Mouse (Mus musculus) limb, embryonic 13.5 days (tissue): ENCODE data around the gene Tgds. TPM values are rescaled to one million over a fixed set of nuclear protein-coding genes. Genes with fewer than 3 reads are reported as not detected.
"Not testable (repeated sequence)": the region's sequence is repeated elsewhere in the genome, so short reads cannot be mapped to it uniquely, and the experiment has no call there.

Experiments used
- ATAC-seq: fragments of 200-750 bp; cut with Nextera tagmentation; 2 replicates; pipeline ENCODE4 v1.8.0; 2017; ENCODE audit warnings: low read depth, moderate number of reproducible peaks, moderate TSS enrichment; ENCODE audit not compliant: low FRiP score
- H3K27ac ChIP-seq: fragments of 300-500 bp; sonication (generic); 2 replicates; pipeline ENCODE4 v1.5.1; 2015; ENCODE audit warnings: inconsistent platforms, mild to moderate bottlenecking, moderate library complexity
- H3K27me3 ChIP-seq: fragments of 300-500 bp; sonication (generic); 2 replicates; pipeline ENCODE4 v1.6.1; 2015; ENCODE audit warnings: mild to moderate bottlenecking, inconsistent platforms
- H3K36me3 ChIP-seq: fragments of 300-500 bp; sonication (generic); 2 replicates; pipeline ENCODE4 v1.6.1; 2015; ENCODE audit warnings: inconsistent platforms, mild to moderate bottlenecking, moderate library complexity
- H3K4me1 ChIP-seq: fragments of 300-500 bp; sonication (generic); 2 replicates; pipeline ENCODE4 v1.6.1; 2015; ENCODE audit warnings: inconsistent platforms
- H3K4me2 ChIP-seq: fragments of 300-500 bp; sonication (generic); replicated peaks from 2 replicates; pipeline ENCODE4 v1.6.1; 2015; ENCODE audit warnings: inconsistent platforms, mild to moderate bottlenecking, moderate library complexity
- H3K4me3 ChIP-seq: fragments of 300-500 bp; sonication (generic); 2 replicates; pipeline ENCODE4 v1.5.1; 2015; ENCODE audit warnings: moderate library complexity, mild to moderate bottlenecking, inconsistent platforms
- H3K9ac ChIP-seq: fragments of 300-500 bp; sonication (generic); 2 replicates; pipeline ENCODE4 v1.6.1; 2015; ENCODE audit warnings: mild to moderate bottlenecking, inconsistent platforms
- H3K9me3 ChIP-seq: fragments of 300-500 bp; sonication (generic); 2 replicates; pipeline ENCODE4 v1.6.1; 2016; ENCODE audit warnings: inconsistent platforms
- WGBS: fragments of 180-500 bp; shearing (Covaris S2); methylation state at CpG from one replicate; pipeline ENCODE4 v1.1.7; 2015; 5-methylcytosine and 5-hydroxymethylcytosine counted together
- polyA plus RNA-seq: library from polyadenylated mRNA; unstranded; fragments of >200 nt; fragmentation: Nextera tagmentation; extraction: Ambion mirVana; gene quantifications from 2 replicates; pipeline ENCODE4 v1.2.1, GENCODE M21; 2015

Gene Tgds
- polyA plus RNA-seq, 1 experiment from 2014 or later = 38.8 TPM

DNA sequence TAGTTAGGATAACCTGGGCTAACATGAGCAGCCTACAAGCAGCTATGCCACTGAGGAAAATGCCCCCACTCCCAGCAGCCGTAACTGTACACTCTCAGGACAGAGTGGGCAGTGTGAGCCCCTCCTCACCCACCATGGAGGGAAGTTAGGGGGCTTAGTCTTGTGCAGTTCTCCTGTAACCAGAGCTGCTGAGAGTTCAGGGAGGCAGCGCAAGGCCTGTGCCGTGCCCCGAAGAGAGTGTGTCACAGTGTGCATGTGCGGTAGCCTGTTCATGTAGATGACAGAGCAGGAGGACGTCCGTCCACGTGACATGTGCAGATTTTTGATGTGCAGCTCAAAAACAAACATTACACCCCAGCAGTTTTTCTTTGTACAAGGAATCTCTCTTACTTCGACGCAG is 24.2 kb upstream of the Tgds start:
- H3K36me3 ChIP-seq = peaks cover 83% of the 10 kb centered on the region
- WGBS = 86% methylated on average over 10 of the region's 10 CpGs

DNA sequence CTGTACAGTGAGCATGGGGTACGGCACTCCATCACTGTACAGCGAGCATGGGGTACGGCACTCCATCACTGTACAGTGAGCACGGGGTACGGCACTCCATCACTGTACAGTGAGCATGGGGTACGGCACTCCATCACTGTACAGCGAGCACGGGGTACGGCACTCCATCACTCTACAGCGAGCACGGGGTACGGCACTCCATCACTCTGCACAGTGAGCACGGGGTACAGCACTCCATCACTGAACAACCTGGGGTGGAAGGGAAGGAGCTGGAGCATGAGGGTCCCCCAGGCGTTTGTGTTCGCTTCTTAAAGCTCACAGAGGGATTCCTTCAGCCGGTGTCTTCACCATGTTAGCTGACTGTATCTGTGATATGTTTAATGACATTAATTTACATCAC is 23.5 kb upstream of the Tgds start:
- WGBS = 96% methylated on average over 16 of the region's 16 CpGs
- H3K27me3 ChIP-seq, H3K4me1 ChIP-seq, H3K9ac ChIP-seq, H3K4me2 ChIP-seq, H3K4me3 ChIP-seq, H3K27ac ChIP-seq, ATAC-seq, H3K9me3 ChIP-seq: not testable (repeated sequence)
- peaks cover 76% of the 10 kb centered on the region for H3K36me3 ChIP-seq

More for the DNA sequence above, 24.2 kb upstream of the Tgds start:
- H3K27ac ChIP-seq = no peak overlapping the region
- H3K9ac ChIP-seq = no peak overlapping the region
- H3K4me2 ChIP-seq = no peak overlapping the region
- H3K4me3 ChIP-seq = no peak overlapping the region
- no peaks in the 10 kb centered on the region for H3K27me3 ChIP-seq
- no peaks in the 10 kb centered on the region for H3K9me3 ChIP-seq
- H3K4me1 ChIP-seq = no peaks in the 10 kb centered on the region
- ATAC-seq = no peak

DNA sequence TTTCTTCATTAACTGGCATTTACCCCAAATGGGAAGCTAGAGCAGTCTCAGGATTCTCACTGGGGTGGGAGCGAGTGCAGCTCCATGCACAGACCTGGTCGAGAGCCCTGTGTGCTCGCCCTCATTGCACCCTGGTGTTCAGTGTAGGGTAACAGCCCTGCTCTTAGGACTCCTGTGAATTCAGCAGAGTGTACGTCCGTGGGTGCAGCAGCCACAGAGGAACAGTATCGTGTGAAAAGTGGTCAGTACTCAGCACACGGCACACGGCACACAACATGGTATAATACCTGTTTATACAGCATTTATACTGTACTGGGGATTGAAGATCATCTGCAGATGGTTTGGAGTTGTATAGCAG is 19.7 kb upstream of the Tgds start:
- no peaks in the 10 kb centered on the region for H3K9me3 ChIP-seq
- H3K27me3 ChIP-seq = no peaks in the 10 kb centered on the region
- H3K4me3 ChIP-seq = no peak overlapping the region
- no peak overlapping the region for H3K4me2 ChIP-seq
- no peak for ATAC-seq
- H3K4me1 ChIP-seq = no peaks in the 10 kb centered on the region
- WGBS = 93% methylated on average over 8 of the region's 8 CpGs
- H3K27ac ChIP-seq = no peak overlapping the region
- H3K36me3 ChIP-seq = peaks cover 66% of the 10 kb centered on the region
- H3K9ac ChIP-seq = no peak overlapping the region

DNA sequence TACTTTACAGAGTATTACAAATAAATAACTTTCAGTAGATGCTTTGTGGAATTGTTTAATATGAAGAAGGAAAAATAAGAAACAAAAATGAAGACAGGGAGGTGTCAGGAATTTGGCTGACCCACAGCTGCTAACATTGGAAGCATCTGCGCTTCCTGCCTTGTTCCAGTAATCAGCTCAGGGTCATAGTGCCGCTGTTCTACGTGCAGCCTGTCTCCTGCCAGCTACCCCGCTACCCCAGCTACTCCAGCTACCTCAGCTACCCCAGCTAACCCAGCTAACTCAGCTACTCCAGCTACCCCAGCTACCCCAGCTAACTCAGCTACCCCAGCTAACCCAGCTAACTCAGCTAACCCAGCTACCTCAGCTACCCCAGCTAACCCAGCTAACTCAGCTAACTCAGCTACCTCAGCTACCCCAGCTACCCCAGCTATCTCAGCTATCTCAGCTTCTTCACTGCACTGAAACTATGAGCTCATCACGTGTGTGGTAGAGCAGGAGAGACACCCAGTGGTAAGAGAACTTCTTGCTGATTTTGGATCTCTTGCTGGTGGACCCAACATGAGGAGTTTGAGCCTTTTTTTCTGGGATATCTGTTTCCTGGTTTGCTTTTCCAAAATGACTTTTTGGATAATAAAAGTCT is 19.2 kb upstream of the Tgds start:
- 77% methylated on average over 5 of the region's 5 CpGs for WGBS
- Histone ChIP-seq H3K4me2 (no peak overlapping the region), H3K9me3 (no peaks in the 10 kb centered on the region), H3K27ac (no peak overlapping the region), H3K27me3 (no peaks in the 10 kb centered on the region), H3K36me3 (peaks cover 69% of the 10 kb centered on the region), H3K4me1 (no peaks in the 10 kb centered on the region), H3K4me3 (no peak overlapping the region), H3K9ac (no peak overlapping the region)
- ATAC-seq = no peak

DNA sequence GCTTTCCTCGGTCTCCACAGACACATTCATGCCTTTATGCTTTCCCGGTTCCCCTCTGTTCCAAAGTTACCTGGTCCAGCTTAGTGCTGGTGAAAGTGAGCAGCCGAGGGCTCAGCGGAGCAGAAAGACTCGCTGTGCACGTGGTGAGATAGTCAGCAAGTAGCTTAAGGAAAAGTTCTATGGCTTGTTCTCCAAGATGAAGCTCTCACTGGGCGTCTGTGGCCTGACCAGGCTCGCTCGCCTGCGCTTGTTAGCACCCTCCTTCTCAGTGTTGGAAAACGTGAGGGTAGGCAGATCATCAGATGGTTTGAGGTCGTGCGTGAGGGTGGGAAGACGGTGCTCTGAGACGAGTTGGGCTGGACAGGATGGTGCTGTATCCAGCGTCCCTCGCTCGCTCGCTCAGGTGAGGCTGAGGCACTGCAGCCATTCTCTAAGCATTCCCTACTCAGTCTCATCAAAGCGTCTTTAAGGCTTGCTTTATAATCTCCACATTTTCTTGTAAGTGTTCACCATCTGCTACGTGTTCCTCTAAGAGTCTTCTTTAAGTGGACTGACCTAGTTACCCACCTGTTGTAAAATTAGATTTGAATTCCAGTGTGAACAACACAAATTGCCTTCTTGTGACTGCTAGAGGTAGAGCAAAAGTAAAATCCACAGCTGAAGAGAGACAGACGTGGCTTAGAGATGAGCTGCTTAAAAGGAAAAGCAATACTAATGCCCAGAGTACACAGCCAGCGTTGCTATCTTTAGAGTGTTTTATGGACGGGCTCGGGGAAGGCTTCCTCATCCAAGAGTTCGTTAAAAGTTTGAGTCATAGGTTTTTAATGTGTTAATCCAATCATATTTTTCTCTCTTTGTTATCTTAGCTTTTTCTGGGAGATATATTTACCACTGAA is 18.3 kb upstream of the Tgds start:
- no peak overlapping the region for H3K4me2 ChIP-seq
- no peaks in the 10 kb centered on the region for H3K27me3 ChIP-seq
- no peaks in the 10 kb centered on the region for H3K9me3 ChIP-seq
- 87% methylated on average over 26 of the region's 26 CpGs for WGBS
- no peak overlapping the region for H3K9ac ChIP-seq
- no peaks in the 10 kb centered on the region for H3K4me1 ChIP-seq
- ATAC-seq = no peak
- no peak overlapping the region for H3K27ac ChIP-seq
- peaks cover 66% of the 10 kb centered on the region for H3K36me3 ChIP-seq
- no peak overlapping the region for H3K4me3 ChIP-seq

DNA sequence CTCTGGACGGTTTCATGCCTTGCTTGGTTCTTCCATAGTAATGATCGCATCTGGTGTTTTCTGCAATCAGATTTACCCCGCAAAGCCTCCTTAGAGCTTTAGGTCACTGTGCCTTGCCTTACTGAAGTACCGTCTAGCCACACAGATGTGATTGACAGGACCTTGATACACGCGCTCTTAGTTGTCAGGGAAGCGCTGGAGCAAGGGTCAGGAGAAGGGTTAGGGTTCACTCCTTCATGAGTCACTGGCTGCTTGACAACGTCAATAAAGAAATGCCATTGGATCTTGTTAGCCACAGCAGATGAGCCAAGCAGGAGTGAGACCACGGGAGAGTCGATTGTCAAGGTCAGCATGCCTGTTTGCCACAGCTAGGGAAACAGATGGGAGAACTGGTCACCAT is 16.0 kb upstream of the Tgds start:
- Histone ChIP-seq H3K4me2 (no peak overlapping the region), H3K4me1 (no peaks in the 10 kb centered on the region), H3K4me3 (no peak overlapping the region), H3K9me3 (no peaks in the 10 kb centered on the region), H3K9ac (no peak overlapping the region), H3K27ac (no peak overlapping the region), H3K27me3 (no peaks in the 10 kb centered on the region), H3K36me3 (peaks cover 50% of the 10 kb centered on the region)
- ATAC-seq = no peak
- 89% methylated on average over 10 of the region's 10 CpGs for WGBS

DNA sequence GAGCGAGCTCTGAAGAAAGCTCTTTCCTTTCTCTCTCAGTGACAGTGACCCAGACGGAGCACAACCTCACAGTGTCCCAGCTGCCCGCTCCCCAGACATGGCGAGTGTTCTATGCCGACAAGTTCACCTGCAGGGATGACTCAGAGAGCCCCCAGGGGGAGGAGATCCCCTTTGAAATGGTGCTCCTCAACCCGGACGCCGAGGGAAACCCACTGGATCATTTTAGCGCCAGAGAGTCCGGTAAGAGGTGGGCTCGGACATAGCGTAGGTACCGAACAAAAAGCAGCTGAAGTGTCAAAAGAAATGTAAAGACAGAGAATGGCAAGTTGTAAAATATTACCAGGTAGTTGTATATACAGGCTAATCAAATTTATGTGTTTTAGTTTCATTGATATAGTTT is 15.5 kb upstream of the Tgds start:
- no peak overlapping the region for H3K4me2 ChIP-seq
- peaks cover 49% of the 10 kb centered on the region for H3K36me3 ChIP-seq
- H3K9me3 ChIP-seq = no peaks in the 10 kb centered on the region
- ATAC-seq = no peak
- no peak overlapping the region for H3K27ac ChIP-seq
- no peak overlapping the region for H3K9ac ChIP-seq
- no peak overlapping the region for H3K4me3 ChIP-seq
- H3K4me1 ChIP-seq = no peaks in the 10 kb centered on the region
- H3K27me3 ChIP-seq = no peaks in the 10 kb centered on the region
- WGBS = 92% methylated on average over 13 of the region's 13 CpGs

DNA sequence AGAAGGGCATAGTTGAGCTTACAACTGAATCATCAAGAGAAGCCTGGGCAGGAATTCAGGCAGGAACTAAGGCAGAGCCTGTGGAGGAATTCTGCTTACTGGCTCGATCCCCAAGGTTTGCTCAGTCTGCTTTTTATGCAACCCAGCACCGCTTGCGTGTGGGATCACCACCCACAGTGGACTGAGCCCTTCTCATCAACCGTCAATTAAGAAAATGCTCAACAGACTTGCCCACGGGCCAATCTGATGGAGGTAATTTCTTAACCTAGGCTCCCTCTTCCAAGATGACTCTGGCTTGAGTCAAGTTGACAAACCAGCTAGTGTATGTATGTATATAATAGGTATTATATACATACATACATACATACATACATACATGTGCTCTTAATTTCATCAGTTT is 9.7 kb upstream of the Tgds start:
- WGBS = 93% methylated on average over 5 of the region's 5 CpGs
- ATAC-seq = no peak

DNA sequence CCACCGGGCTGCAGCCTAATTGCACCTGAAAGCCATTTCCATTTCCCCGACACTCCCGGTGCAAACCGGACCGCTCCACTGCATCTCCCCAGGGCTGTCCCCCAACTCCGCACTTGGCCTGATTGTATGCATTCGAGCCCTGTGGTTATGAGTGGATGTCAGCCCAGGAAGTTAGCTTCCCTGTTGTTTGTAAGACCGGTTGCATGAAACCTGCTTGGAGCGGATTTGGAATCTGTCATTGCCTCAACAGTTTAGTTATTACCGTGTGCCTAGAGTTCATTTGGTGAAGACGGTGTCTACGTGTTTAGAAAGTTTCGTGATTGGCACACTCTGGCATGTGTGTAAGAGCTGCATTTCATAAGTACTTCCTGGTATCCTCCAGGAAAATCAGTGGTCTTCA is 4.9 kb upstream of the Tgds start:
- ATAC-seq = no peak

More for the DNA sequence above, 9.7 kb upstream of the Tgds start:
- H3K9me3 ChIP-seq = no peaks in the 10 kb centered on the region
- H3K4me2 ChIP-seq = no peak overlapping the region
- peaks cover 9% of the 10 kb centered on the region for H3K4me1 ChIP-seq
- peaks cover 58% of the 10 kb centered on the region for H3K36me3 ChIP-seq
- H3K4me3 ChIP-seq = no peak overlapping the region
- no peaks in the 10 kb centered on the region for H3K27me3 ChIP-seq
- H3K27ac ChIP-seq = no peak overlapping the region
- no peak overlapping the region for H3K9ac ChIP-seq

DNA sequence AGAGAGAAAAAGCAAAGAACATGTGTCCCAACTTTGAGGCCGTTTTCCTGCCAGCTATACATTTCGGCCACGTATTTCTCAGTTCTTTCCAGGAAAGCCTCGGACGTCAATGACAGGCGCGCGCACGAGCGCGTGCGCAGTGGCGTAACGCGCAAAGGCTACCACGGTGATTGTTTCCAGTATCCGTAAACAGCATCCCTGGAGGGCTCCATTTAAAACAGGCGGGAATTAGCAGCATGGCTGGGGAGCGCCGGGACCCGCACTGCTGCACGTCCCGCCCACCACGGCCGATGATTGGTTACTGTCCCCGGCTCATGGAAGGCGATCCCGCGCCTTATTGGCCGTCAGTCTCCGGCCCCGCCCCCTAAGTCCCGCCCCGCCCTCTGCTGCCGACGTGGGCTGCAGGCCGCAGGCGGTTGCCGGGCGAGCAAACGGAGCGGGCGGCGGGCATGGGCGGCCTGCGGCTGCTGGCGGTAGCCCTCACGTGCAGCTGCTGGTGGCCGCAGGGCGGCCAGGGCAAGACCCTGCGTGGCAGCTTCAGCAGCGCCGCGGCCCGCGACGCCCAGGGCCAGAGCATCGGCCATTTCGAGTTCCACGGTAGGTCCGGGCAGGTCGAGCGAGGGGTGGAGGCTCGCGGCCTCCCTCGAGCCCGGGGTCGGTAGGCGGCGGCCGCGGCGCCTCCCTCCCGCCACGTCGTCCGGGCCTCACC is 4.3 kb upstream of the Tgds start, which contains the start of gene Gpr180:
Gene Gpr180 (plus strand): TSS at position 415 of the 709 bp plus-strand sequence.
- Histone ChIP-seq H3K4me1 (peaks cover 18% of the 10 kb centered on the region), H3K9me3 (no peaks in the 10 kb centered on the region), H3K27me3 (0 out of 2 replicates have a peak, but pooled peaks cover 4% of the 10 kb centered on the region), H3K4me2 (peak within 1 kb of the TSS; percentile 80), H3K27ac (0 out of 2 replicates have a peak within 1 kb of the TSS, but pooled peaks have one; percentile 28), H3K4me3 (peak within 1 kb of the TSS; percentile 85), H3K36me3 (peaks cover 30% of the 10 kb centered on the region), H3K9ac (peak within 1 kb of the TSS; percentile 92)
- under 1% methylated on average over 60 of the region's 77 CpGs for WGBS
- peak; percentile 97 for ATAC-seq

More for the DNA sequence above, 4.9 kb upstream of the Tgds start:
- Histone ChIP-seq H3K4me1 (peaks cover 17% of the 10 kb centered on the region), H3K4me3 (peak overlapping the region; percentile 85), H3K36me3 (peaks cover 35% of the 10 kb centered on the region), H3K4me2 (peak overlapping the region; percentile 80), H3K27ac (no peak overlapping the region), H3K27me3 (0 out of 2 replicates have a peak, but pooled peaks cover 4% of the 10 kb centered on the region), H3K9me3 (no peaks in the 10 kb centered on the region), H3K9ac (peak overlapping the region; percentile 92)
- 1% methylated on average over 13 of the region's 13 CpGs for WGBS

DNA sequence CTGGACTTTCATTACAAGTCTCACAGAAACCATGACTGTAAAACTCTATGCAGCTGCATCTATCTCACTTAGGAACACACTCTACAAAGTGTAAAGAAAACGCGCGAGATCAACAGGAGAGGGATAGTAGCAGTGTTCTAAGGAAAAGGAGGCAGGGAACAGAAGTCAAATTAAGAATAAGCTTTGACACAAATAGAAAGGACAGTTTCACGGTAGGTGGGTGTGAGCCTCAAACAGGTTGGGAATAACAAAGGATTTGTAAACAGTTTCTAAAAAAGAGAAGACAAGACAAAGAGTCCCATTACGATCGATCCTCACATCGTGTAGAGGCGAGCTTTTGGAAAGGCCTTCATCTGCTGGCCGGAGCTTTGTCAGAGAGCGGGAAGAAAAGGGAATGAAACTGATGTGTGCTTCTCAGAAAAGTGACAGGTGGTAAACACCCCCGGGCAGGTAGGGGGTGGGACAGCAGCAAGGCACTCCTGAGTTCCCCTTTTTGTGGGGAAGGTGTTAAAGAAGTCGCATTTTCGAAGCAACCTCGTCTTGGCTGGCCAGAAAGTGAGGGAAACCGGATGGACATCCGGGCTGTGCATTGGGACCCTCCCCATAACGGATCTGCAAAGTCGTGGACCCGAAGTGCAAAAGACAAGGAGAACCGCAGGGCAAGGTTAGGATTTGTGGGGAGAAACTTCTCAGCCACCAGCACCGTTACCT is 469 bp downstream of the Tgds start:
- Histone ChIP-seq H3K9me3 (no peaks in the 10 kb centered on the region), H3K36me3 (peaks cover 25% of the 10 kb centered on the region), H3K4me2 (peak overlapping the region; percentile 87), H3K4me1 (peaks cover 21% of the 10 kb centered on the region), H3K9ac (peak overlapping the region; percentile 85), H3K27me3 (0 out of 2 replicates have a peak, but pooled peaks cover 4% of the 10 kb centered on the region), H3K27ac (peak overlapping the region; percentile 11; the same call in 1 of the 2 replicates), H3K4me3 (peak overlapping the region; percentile 83)
- peak; percentile 3; the same call in 1 of the 2 replicates for ATAC-seq
- WGBS = 14% methylated on average over 21 of the region's 21 CpGs
